ENCODE assay signal across 15 mouse cellular contexts in the genomic region with DNA sequence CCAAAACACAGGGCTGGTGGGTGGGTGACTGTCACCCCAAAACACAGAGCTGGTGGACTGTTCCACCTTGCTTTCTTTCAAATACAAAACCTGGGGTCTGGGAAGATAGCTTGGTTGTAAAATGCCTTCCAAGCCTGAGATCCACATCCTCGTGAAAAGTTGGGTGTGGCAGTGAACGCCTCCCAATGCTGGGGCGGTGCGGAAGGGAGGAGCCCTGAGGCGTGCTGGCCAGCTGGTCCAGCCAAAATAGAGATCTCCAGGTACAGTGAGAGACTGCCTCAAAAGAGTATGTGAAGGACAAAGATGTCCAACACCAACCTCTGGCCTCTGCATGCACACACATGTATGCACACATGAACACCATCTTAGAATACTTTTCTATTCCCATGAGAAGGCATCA.
"Had no signal": no experiment of that assay in that cellular context is flagged by ENCODE, and none has a peak within 500 bp of the region (broad histone marks: within the 10 kb centered on the region; RNA-seq: fewer than 3 reads in every experiment).

No protein-coding gene starts in this region.

- DNase-seq: kidney, adult 2 months; kidney, postnatal 36 days; layer of hippocampus, adult 9-11 months; left cerebral cortex, postnatal 4 days; lung, adult 18-20 months; lung, postnatal 36 days; midbrain, embryonic 14.5 days; thymus, adult 2 months; thymus, postnatal 25 days had no signal

- H3K4me3 ChIP-seq: intestine, embryonic 15.5 days; limb, embryonic 13.5 days; midbrain, embryonic 10.5 days; myocyte; neural tube, embryonic 12.5 days had no signal

- H3K4me1 ChIP-seq: intestine, embryonic 15.5 days; limb, embryonic 13.5 days; midbrain, embryonic 10.5 days; neural tube, embryonic 12.5 days had no signal

- H3K27ac ChIP-seq: intestine, embryonic 15.5 days; kidney, postnatal 0 days; limb, embryonic 13.5 days; midbrain, embryonic 10.5 days; neural tube, embryonic 12.5 days had no signal

- H3K9me3 ChIP-seq: intestine, embryonic 15.5 days; limb, embryonic 13.5 days; midbrain, embryonic 10.5 days; neural tube, embryonic 12.5 days had no signal

- H3K27me3 ChIP-seq: intestine, embryonic 15.5 days; limb, embryonic 13.5 days; neural tube, embryonic 12.5 days had no signal

- H3K9ac ChIP-seq: intestine, embryonic 15.5 days; limb, embryonic 13.5 days; neural tube, embryonic 12.5 days had no signal

- ATAC-seq: intestine, embryonic 15.5 days had no signal

- H3K4me2 ChIP-seq: intestine, embryonic 15.5 days; limb, embryonic 13.5 days; neural tube, embryonic 12.5 days had no signal
